Mouse (Mus musculus) C2C12 (cell line): ENCODE results near the gene Psg19. TPM values are rescaled to one million over a fixed set of nuclear protein-coding genes. Genes with fewer than 3 reads are reported as not detected.

Source experiments
- H3K27me3 ChIP-seq: one replicate; pipeline ENCODE4 v1.6.1; 2011; ENCODE audit not compliant: control insufficient read depth, insufficient read depth, insufficient read length
- H3K36me3 ChIP-seq: one replicate; pipeline ENCODE4 v1.6.1; 2011; ENCODE audit not compliant: control insufficient read depth, insufficient read depth
- H3K4me3 ChIP-seq: one replicate; pipeline ENCODE4 v1.5.1; 2011; ENCODE audit warnings: mild to moderate bottlenecking, control low read depth; ENCODE audit not compliant: poor library complexity, insufficient read depth, severe bottlenecking
- H3K79me2 ChIP-seq: one replicate; pipeline ENCODE4 v1.6.1; 2011; ENCODE audit not compliant: control insufficient read depth, insufficient read depth
- H3K79me3 ChIP-seq: one replicate; pipeline ENCODE4 v1.6.1; 2011; ENCODE audit warnings: low read depth, control low read depth
- H3ac ChIP-seq: one replicate; pipeline ENCODE3; 2011; ENCODE audit warnings: low read depth; ENCODE audit not compliant: control insufficient read depth, insufficient read length
- CEBPB ChIP-seq: IDR thresholded peaks from one replicate; pipeline ENCODE4 v1.6.1; 2011; ENCODE audit warnings: low read depth, mild to moderate bottlenecking, control low read depth, moderate library complexity
- CTCF ChIP-seq: IDR thresholded peaks from one replicate; pipeline ENCODE4 v1.5.1; 2011; ENCODE audit not compliant: control insufficient read depth, insufficient read depth, insufficient read length
- FOSL1 ChIP-seq: IDR thresholded peaks from one replicate; pipeline ENCODE4 v1.8.0; 2011; ENCODE audit warnings: mild to moderate bottlenecking, low read length; ENCODE audit not compliant: poor library complexity, insufficient read depth, severe bottlenecking
- MAX ChIP-seq: IDR thresholded peaks from one replicate; pipeline ENCODE4 v1.6.1; 2011; ENCODE audit warnings: mild to moderate bottlenecking, control low read depth
- MYOD1 ChIP-seq: IDR thresholded peaks from one replicate; pipeline ENCODE4 v1.6.1; 2011; ENCODE audit warnings: low read depth; ENCODE audit not compliant: control insufficient read depth, insufficient read length
- MYOG ChIP-seq: IDR thresholded peaks from one replicate; pipeline ENCODE4 v1.6.1; 2011; ENCODE audit not compliant: control insufficient read depth, insufficient read length; ENCODE audit errors: extremely low read depth
- USF1 ChIP-seq: IDR thresholded peaks from one replicate; pipeline ENCODE4 v1.6.1; 2011; ENCODE audit warnings: low read depth, mild to moderate bottlenecking, control low read depth, moderate library complexity
- polyA plus RNA-seq: library from polyadenylated mRNA; unstranded; fragments of >200 nt; fragmentation: generic; extraction: Trizol; gene quantifications from one replicate; pipeline ENCODE4 v1.2.1, GENCODE M21; 2012; ENCODE audit warnings: missing spikeins

Gene Psg19
- polyA plus RNA-seq, 1 experiment = not detected

DNA sequence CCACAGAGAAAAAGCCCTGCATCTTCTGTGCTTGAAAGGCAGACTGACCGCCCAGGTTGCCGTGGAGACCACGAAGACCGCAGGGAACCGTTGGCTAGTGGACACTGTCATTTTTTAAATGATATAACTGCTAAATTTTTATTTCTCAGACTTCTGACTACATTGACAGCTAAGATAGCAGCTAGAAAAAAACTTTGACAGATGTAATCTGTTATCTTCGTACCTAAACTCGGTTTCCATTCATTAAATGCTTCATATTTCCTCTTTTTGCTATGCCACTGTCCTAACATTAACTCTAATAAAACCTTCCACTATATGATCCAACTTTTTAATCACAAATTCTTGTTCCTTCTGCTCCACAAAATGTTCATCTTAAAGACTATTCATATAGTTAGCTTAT lies 31.2 kb upstream of the Psg19 start:
- Histone ChIP-seq H3K79me2 (no peaks in the 10 kb centered on the region), H3ac (no peak overlapping the region), H3K36me3 (no peaks in the 10 kb centered on the region), H3K79me3 (no peaks in the 10 kb centered on the region), H3K4me3 (no peak overlapping the region), H3K27me3 (no peaks in the 10 kb centered on the region)
- no peak for TF ChIP-seq MAX
- TF ChIP-seq FOSL1 = no peak
- TF ChIP-seq MYOG = no peak
- no peak for TF ChIP-seq MYOD1
- no peak for TF ChIP-seq USF1
- no peak for TF ChIP-seq CTCF
- no peak for TF ChIP-seq CEBPB

DNA sequence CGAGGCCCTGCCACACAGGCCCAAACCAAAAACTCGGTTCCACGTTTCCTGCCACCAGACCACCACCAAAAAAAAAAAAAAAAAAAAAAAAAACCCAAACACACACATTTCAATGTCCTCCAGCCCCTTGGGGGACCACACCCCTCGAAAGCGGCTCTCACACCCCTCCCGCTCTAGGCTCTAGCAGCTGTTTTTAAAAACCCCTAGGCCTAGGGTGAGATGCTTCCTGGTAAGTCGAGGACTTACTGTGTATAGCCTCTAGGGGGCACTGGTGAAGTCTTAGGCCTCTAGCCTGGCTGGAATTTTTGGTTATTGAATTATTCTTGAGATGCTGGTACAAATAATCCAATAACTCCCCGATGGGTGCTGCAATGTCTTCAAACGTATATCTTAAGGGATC lies 30.3 kb upstream of the Psg19 start:
- Histone ChIP-seq H3K79me3 (no peaks in the 10 kb centered on the region), H3K4me3 (no peak overlapping the region)
- TF ChIP-seq FOSL1 = no peak
- TF ChIP-seq MAX = no peak
- TF ChIP-seq CEBPB = no peak
- no peak for TF ChIP-seq USF1
- TF ChIP-seq MYOD1 = no peak
- no peak for TF ChIP-seq MYOG
- no peak for TF ChIP-seq CTCF

DNA sequence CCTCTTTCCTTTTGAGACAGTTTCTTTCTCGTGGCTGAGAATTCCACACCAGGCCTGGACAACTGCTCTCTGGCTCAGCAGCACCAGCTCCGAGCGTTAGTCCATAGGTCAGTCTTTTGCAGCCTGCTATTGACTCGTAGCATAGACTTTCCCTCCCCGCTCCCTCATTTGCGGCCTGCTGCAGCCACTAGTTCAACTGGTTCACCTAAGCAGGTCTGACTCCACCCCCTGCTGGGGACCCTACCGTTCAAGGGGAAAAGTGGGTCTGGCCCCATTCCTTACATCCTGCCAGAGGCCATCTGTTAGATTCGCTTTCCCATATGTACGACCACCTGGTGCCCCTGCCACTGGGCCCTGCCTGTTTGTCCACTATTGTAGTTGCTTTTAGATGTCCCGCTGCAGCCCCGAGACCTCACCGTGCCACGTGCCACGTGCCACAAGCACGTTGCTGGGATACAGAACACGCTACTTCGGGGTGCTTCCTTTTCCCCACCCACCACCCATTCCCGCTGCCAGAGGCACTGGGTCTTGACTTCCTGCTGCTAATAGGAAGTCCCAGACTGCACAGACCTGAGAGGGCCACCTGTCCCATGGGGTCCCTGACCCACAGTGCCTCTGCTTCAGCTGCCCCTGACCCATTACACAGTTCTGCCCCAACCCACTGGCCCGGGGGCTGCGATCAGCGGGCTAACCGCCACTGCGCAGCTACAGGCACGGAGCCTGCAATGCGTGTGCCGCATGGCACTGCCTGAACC lies 29.6 kb upstream of the Psg19 start:
- TF ChIP-seq CEBPB (no peak), FOSL1 (no peak), MYOD1 (no peak), MAX (no peak), USF1 (no peak), CTCF (no peak), MYOG (no peak)
- H3K27me3 ChIP-seq = no peaks in the 10 kb centered on the region
- no peak overlapping the region for H3ac ChIP-seq
- H3K79me2 ChIP-seq = no peaks in the 10 kb centered on the region
- no peaks in the 10 kb centered on the region for H3K36me3 ChIP-seq
- no peaks in the 10 kb centered on the region for H3K79me3 ChIP-seq
- no peak overlapping the region for H3K4me3 ChIP-seq

More for the DNA sequence above, 30.3 kb upstream of the Psg19 start:
- no peaks in the 10 kb centered on the region for H3K36me3 ChIP-seq
- H3K27me3 ChIP-seq = no peaks in the 10 kb centered on the region
- H3ac ChIP-seq = no peak overlapping the region
- H3K79me2 ChIP-seq = no peaks in the 10 kb centered on the region

DNA sequence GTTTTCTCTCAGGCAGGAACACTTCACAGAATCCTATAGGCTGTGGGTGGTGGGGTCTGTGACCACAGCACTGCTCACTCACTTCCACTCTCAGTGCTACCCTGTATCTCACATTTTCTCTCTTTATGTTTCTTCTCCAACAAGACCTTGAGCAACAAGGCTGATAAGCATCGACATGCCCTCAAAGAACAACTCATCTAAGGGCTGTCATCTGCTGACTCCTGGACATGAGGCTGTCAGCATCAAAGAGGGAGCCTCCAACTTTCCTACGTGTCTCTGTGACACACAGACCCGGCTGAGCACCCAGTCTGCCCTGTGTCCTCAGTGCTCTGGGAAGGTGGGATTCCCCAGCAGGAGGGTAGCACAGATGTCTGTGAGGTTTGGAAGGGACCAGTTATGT lies 23.2 kb upstream of the Psg19 start, which contains the start of gene Psg17:
Gene Psg17 (minus strand): TSS at position 101 of the 400 bp plus-strand sequence.
- no peaks in the 10 kb centered on the region for H3K79me2 ChIP-seq
- no peaks in the 10 kb centered on the region for H3K79me3 ChIP-seq
- no peaks in the 10 kb centered on the region for H3K36me3 ChIP-seq
- H3K4me3 ChIP-seq = no peak within 1 kb of the TSS
- H3ac ChIP-seq = no peak within 1 kb of the TSS
- TF ChIP-seq CEBPB (no peak), USF1 (no peak), FOSL1 (no peak), MYOG (no peak), MYOD1 (no peak), CTCF (no peak), MAX (no peak)
- H3K27me3 ChIP-seq = no peaks in the 10 kb centered on the region

DNA sequence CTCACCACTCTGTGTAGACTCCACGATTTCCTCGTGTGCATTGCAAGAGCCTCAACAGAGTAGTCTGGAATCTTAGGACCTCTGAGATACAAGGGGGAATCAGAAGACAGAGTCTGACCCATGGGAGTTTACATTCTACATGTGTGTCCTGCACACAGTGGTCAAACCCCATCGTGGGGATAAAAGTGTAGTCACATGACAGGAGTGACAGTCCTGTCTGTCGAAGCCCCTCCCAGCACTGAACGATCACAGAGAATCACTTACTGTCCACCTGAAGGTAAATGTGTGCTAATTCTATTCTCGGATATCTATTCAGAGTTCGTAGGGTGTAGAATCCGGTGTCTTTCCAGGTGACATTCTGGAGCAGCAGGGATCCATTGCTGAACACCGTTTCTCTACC lies 20.0 kb upstream of the Psg19 start:
- Histone ChIP-seq H3K27me3 (no peaks in the 10 kb centered on the region), H3ac (no peak overlapping the region), H3K36me3 (no peaks in the 10 kb centered on the region), H3K79me3 (no peaks in the 10 kb centered on the region), H3K79me2 (no peaks in the 10 kb centered on the region), H3K4me3 (no peak overlapping the region)
- TF ChIP-seq MYOD1 = no peak
- TF ChIP-seq USF1 = no peak
- TF ChIP-seq FOSL1 = no peak
- TF ChIP-seq CEBPB = no peak
- no peak for TF ChIP-seq MYOG
- no peak for TF ChIP-seq MAX
- no peak for TF ChIP-seq CTCF
